Mouse (Mus musculus) G1E (cell line): ENCODE data around the gene Pygm. TPM values are rescaled to one million over a fixed set of nuclear protein-coding genes. Genes with fewer than 3 reads are reported as not detected.

Experiments
- ATAC-seq: 2 replicates; pipeline ENCODE4 v1.8.0; 2016; ENCODE audit warnings: mild to moderate bottlenecking; ENCODE audit not compliant: insufficient number of reproducible peaks, poor library complexity, low FRiP score, severe bottlenecking; ENCODE audit errors: extremely low read depth
- DNase-seq: peaks from one replicate; pipeline ENCODE4 v3.0.0; 2012; ENCODE audit warnings: low spot score
- H3K27me3 ChIP-seq: 2 replicates; pipeline ENCODE4 v1.6.1; 2012; ENCODE audit warnings: mild to moderate bottlenecking, low read length, inconsistent platforms; ENCODE audit not compliant: insufficient read depth
- H3K36me3 ChIP-seq: replicated peaks from 2 replicates; pipeline ENCODE3; 2012; ENCODE audit warnings: mild to moderate bottlenecking, inconsistent platforms
- H3K4me1 ChIP-seq: 2 replicates; pipeline ENCODE4 v1.6.1; 2012; ENCODE audit warnings: low read depth, low read length, inconsistent platforms, mixed read lengths; ENCODE audit not compliant: insufficient read depth
- H3K4me3 ChIP-seq: 2 replicates; pipeline ENCODE4 v1.5.1; 2012; ENCODE audit warnings: low read depth, mild to moderate bottlenecking, inconsistent platforms, low read length, moderate library complexity, mixed read lengths
- H3K9me3 ChIP-seq: replicated peaks from 2 replicates; pipeline ENCODE4 v1.6.1; 2012; ENCODE audit warnings: inconsistent platforms
- CTCF ChIP-seq: IDR thresholded peaks from 2 replicates; pipeline ENCODE4 v1.5.1; 2012; ENCODE audit warnings: low read depth, low read length, inconsistent platforms, mixed read lengths
- GATA1 ChIP-seq: IDR thresholded peaks from 2 replicates; pipeline ENCODE4 v1.6.1; 2012; ENCODE audit warnings: borderline replicate concordance, low read length, inconsistent platforms, mixed read lengths
- GATA2 ChIP-seq: IDR thresholded peaks from 2 replicates; pipeline ENCODE4 v1.6.1; 2012; ENCODE audit warnings: low read depth, low read length, inconsistent platforms, borderline replicate concordance
- POLR2AphosphoS5 ChIP-seq: IDR thresholded peaks from 2 replicates; pipeline ENCODE4 v1.6.1; 2012; ENCODE audit warnings: low read depth, low read length, inconsistent platforms; ENCODE audit not compliant: insufficient replicate concordance
- TAL1 ChIP-seq: conservative IDR thresholded peaks from 2 replicates; pipeline ENCODE4 v1.6.1; 2012; ENCODE audit warnings: low read depth, low read length, inconsistent platforms, mixed read lengths
- polyA plus RNA-seq: library from polyadenylated mRNA; stranded (reverse); fragments of >175 nt; gene quantifications from 2 replicates; pipeline ENCODE4 v1.2.3, GENCODE M21; 2012
- total RNA-seq, 2 experiments: library from RNA; stranded (forward) in 1 of 2; stranded (reverse) in 1 of 2; fragments of 200-1000 nt in 1 of 2; fragments of >200 nt in 1 of 2; fragmentation: Nextera tagmentation in 1 of 2; gene quantifications; 2 replicates each; pipeline ENCODE4 v1.2.3; 2014 to 2017

Pygm gene
- total and polyA plus RNA-seq, 3 experiments, result 0.14 to 7.1 (median 0.87) TPM

- no peak for ATAC-seq
Observed at GRCm38 (mm10) chr19:6381238-6381637, 3.0 kb upstream of the Pygm start.

DNA sequence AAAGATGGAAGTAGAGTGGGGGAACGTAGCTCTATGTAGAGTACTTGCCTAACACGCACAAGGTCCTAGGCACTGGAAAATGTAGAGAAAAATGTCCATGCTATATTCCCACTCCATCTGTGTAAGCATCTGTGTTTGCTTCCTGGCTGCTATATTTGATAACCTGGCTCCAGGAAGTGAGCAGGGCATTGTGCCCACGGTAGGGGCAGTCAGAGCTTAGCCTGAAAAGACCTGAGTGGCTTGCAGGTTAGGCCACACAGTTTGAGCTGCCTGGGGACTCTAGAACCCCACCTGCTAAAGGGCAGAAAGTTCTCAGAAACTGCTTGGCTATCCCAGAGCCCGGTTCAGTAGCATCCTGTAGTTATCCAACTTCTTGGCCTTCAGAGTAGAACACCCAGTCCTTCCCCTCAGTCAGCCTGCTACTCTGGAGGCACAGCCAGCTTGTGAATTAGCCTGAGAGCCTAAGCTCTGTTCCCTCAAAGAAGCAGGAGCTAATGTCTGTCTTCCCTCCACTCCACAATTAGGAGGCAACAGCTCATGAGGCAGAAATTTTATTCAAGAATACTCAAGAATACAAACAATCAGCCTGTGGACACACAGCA lies 1.8 kb upstream of the Pygm start:
- no peak for TF ChIP-seq CTCF
- TF ChIP-seq GATA2, result no peak
- no peak for TF ChIP-seq GATA1
- TF ChIP-seq POLR2AphosphoS5, result no peak
- no peak for TF ChIP-seq TAL1
- H3K4me1 ChIP-seq, result peaks cover 22% of the 10 kb centered on the region
- no peak for ATAC-seq

More at GRCm38 (mm10) chr19:6381238-6381637, 3.0 kb upstream of the Pygm start:
- DNase-seq, result no peak
- H3K4me1 ChIP-seq, result peaks cover 23% of the 10 kb centered on the region
- TF ChIP-seq GATA2 (no peak), CTCF (no peak), TAL1 (no peak), POLR2AphosphoS5 (no peak), GATA1 (no peak)
- peaks cover 49% of the 10 kb centered on the region for H3K36me3 ChIP-seq
- peaks cover 19% of the 10 kb centered on the region; the same call in 1 of the 2 replicates for H3K27me3 ChIP-seq
- no peaks in the 10 kb centered on the region for H3K9me3 ChIP-seq
- no peak overlapping the region for H3K4me3 ChIP-seq

DNA sequence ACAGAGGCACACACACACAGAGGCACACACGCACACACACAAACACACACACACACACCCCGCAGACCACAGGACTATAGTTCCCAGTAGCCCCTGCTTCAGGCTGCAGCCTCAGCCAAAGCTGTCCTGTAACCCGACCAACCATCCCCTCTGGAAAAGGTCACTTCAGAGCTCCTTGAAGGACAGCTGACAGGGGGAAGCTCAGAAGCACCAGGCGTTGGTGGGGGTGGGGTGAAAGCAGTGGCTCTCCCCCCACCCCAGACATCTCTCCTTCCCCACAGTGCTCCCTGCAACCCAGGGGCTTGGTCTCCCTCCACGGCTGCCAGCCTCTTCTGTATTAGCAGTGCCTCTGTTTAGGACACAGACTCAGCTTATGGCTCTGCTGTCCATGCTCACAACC lies 729 bp upstream of the Pygm start:
- H3K4me1 ChIP-seq, result peaks cover 14% of the 10 kb centered on the region
- peaks cover 37% of the 10 kb centered on the region for H3K27me3 ChIP-seq
- no peaks in the 10 kb centered on the region for H3K9me3 ChIP-seq
- TF ChIP-seq GATA1 (no peak), POLR2AphosphoS5 (no peak), GATA2 (no peak), CTCF (no peak)
- H3K4me3 ChIP-seq, result no peak overlapping the region
- DNase-seq, result no peak
- H3K36me3 ChIP-seq, result peaks cover 26% of the 10 kb centered on the region
- ATAC-seq, result no peak

More for the DNA sequence above, 1.8 kb upstream of the Pygm start:
- DNase-seq, result no peak
- H3K27me3 ChIP-seq, result peaks cover 31% of the 10 kb centered on the region
- H3K36me3 ChIP-seq, result peaks cover 37% of the 10 kb centered on the region
- H3K9me3 ChIP-seq, result no peaks in the 10 kb centered on the region
- no peak overlapping the region for H3K4me3 ChIP-seq

DNA sequence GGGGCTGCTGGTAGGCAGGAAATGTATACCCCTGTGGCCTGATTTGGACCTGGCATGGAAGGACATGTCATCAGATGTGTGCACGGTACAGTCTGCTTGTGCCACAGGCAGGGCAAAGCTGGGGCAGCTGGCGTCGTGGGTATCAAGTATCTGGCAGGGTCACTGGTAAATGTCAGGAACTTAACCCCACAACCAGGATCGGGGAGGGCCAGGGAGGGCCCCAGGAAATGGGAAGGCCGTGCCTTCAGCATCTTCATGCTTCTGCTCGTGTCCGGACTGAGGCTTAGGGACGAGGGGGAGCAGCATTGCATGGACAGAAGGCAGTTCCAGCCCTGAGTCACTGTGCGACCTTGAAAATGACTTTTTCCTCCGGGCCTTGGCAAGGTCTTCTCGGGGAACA lies 755 bp downstream of the Pygm start:
- Histone ChIP-seq H3K27me3 (peaks cover 50% of the 10 kb centered on the region), H3K36me3 (peaks cover 13% of the 10 kb centered on the region), H3K4me3 (no peak overlapping the region), H3K9me3 (no peaks in the 10 kb centered on the region), H3K4me1 (peaks cover 15% of the 10 kb centered on the region)
- DNase-seq (no peak), ATAC-seq (no peak)
- TF ChIP-seq CTCF, result no peak
- TF ChIP-seq TAL1, result no peak
- no peak for TF ChIP-seq GATA1
- no peak for TF ChIP-seq GATA2
- TF ChIP-seq POLR2AphosphoS5, result no peak

- ATAC-seq (no peak), DNase-seq (no peak)
- H3K9me3 ChIP-seq, result no peaks in the 10 kb centered on the region
- H3K4me3 ChIP-seq, result no peak overlapping the region
- peaks cover 15% of the 10 kb centered on the region for H3K4me1 ChIP-seq
- TF ChIP-seq CTCF, result no peak
- TF ChIP-seq GATA1, result no peak
- TF ChIP-seq POLR2AphosphoS5, result no peak
- no peak for TF ChIP-seq GATA2
- TF ChIP-seq TAL1, result no peak
- peaks cover 9% of the 10 kb centered on the region for H3K36me3 ChIP-seq
- peaks cover 50% of the 10 kb centered on the region for H3K27me3 ChIP-seq
Observed at GRCm38 (mm10) chr19:6385419-6385818, 1.2 kb downstream of the Pygm start.

DNA sequence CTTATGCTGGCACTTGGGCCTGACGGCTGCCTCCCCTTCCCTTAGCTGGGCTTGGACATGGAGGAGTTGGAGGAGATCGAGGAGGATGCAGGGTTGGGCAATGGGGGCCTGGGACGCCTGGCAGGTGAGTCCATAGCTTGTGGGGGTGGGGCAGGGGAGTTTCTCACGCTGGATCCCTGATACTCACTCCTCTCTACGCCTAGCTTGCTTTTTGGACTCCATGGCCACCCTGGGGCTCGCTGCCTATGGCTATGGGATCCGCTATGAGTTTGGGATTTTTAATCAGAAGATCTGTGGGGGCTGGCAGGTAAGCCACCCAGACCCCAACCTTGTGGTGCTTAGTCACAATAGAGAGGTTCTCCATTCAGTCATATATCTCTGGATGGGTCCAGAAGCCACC lies 1.6 kb downstream of the Pygm start:
- peaks cover 15% of the 10 kb centered on the region for H3K4me1 ChIP-seq
- no peak for ATAC-seq
- no peak for DNase-seq
- no peak overlapping the region for H3K4me3 ChIP-seq
- H3K9me3 ChIP-seq, result no peaks in the 10 kb centered on the region
- peaks cover 5% of the 10 kb centered on the region for H3K36me3 ChIP-seq
- H3K27me3 ChIP-seq, result peaks cover 54% of the 10 kb centered on the region
- TF ChIP-seq TAL1 (no peak), GATA1 (no peak), POLR2AphosphoS5 (no peak), CTCF (no peak), GATA2 (no peak)

DNA sequence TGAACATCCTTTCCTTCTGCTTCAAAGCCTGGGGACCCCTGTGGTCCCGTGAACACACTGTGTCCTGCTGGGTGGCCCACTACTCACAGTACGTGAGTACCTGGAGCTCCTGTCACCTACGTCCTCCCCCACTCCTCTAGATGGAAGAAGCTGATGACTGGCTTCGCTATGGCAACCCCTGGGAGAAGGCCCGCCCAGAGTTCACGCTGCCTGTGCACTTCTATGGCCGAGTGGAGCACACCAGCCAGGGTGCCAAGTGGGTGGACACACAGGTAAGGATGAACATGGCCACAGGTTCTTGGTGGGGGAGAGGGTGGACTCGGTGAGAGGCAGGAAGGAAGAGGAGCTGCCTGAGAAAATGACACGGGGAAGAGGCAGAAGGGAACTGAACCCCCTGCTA lies 2.0 kb downstream of the Pygm start:
- no peaks in the 10 kb centered on the region for H3K9me3 ChIP-seq
- peaks cover 56% of the 10 kb centered on the region for H3K27me3 ChIP-seq
- no peak for DNase-seq
- TF ChIP-seq GATA1 (no peak), POLR2AphosphoS5 (no peak), TAL1 (no peak), GATA2 (no peak), CTCF (no peak)
- no peak for ATAC-seq
- H3K4me3 ChIP-seq, result no peak overlapping the region
- peaks cover 1% of the 10 kb centered on the region for H3K36me3 ChIP-seq
- peaks cover 15% of the 10 kb centered on the region for H3K4me1 ChIP-seq
